Mouse (Mus musculus): ENCODE measurements around the gene Prkab1.

- TF ChIP-seq POLR2A (IDR thresholded peaks at IDR 0.05; ENCODE audit: insufficient read depth, low read depth, low read length) (no peak), CTCF (IDR thresholded peaks at IDR 0.05; ENCODE audit: insufficient read depth, low read depth, low read length) (no peak)
Measured at GRCm38 (mm10) chr5:116003154-116003553, 21.2 kb downstream of the Prkab1 start.
